Mouse (Mus musculus) limb, embryonic 13.5 days (tissue): Measurements from ENCODE around the gene 2510002D24Rik. TPM values are rescaled to one million over a fixed set of nuclear protein-coding genes. Genes with fewer than 3 reads are reported as not detected.
"Not testable (repeated sequence)": the region's sequence is repeated elsewhere in the genome, so short reads cannot be mapped to it uniquely, and the experiment has no call there.

Source experiments
- ATAC-seq: fragments of 200-750 bp; cut with Nextera tagmentation; 2 replicates; pipeline ENCODE4 v1.8.0; 2017; ENCODE audit warnings: low read depth, moderate number of reproducible peaks, moderate TSS enrichment; ENCODE audit not compliant: low FRiP score
- H3K27ac ChIP-seq: fragments of 300-500 bp; sonication (generic); 2 replicates; pipeline ENCODE4 v1.5.1; 2015; ENCODE audit warnings: inconsistent platforms, mild to moderate bottlenecking, moderate library complexity
- H3K27me3 ChIP-seq: fragments of 300-500 bp; sonication (generic); 2 replicates; pipeline ENCODE4 v1.6.1; 2015; ENCODE audit warnings: mild to moderate bottlenecking, inconsistent platforms
- H3K36me3 ChIP-seq: fragments of 300-500 bp; sonication (generic); 2 replicates; pipeline ENCODE4 v1.6.1; 2015; ENCODE audit warnings: inconsistent platforms, mild to moderate bottlenecking, moderate library complexity
- H3K4me1 ChIP-seq: fragments of 300-500 bp; sonication (generic); 2 replicates; pipeline ENCODE4 v1.6.1; 2015; ENCODE audit warnings: inconsistent platforms
- H3K4me2 ChIP-seq: fragments of 300-500 bp; sonication (generic); replicated peaks from 2 replicates; pipeline ENCODE4 v1.6.1; 2015; ENCODE audit warnings: inconsistent platforms, mild to moderate bottlenecking, moderate library complexity
- H3K4me3 ChIP-seq: fragments of 300-500 bp; sonication (generic); 2 replicates; pipeline ENCODE4 v1.5.1; 2015; ENCODE audit warnings: moderate library complexity, mild to moderate bottlenecking, inconsistent platforms
- H3K9ac ChIP-seq: fragments of 300-500 bp; sonication (generic); 2 replicates; pipeline ENCODE4 v1.6.1; 2015; ENCODE audit warnings: mild to moderate bottlenecking, inconsistent platforms
- H3K9me3 ChIP-seq: fragments of 300-500 bp; sonication (generic); 2 replicates; pipeline ENCODE4 v1.6.1; 2016; ENCODE audit warnings: inconsistent platforms
- WGBS: fragments of 180-500 bp; shearing (Covaris S2); methylation state at CpG from one replicate; pipeline ENCODE4 v1.1.7; 2015; 5-methylcytosine and 5-hydroxymethylcytosine counted together
- polyA plus RNA-seq: library from polyadenylated mRNA; unstranded; fragments of >200 nt; fragmentation: Nextera tagmentation; extraction: Ambion mirVana; gene quantifications from 2 replicates; pipeline ENCODE4 v1.2.1, GENCODE M21; 2015

The 2510002D24Rik gene
- polyA plus RNA-seq, 1 experiment from 2014 or later: 43.8 TPM

DNA sequence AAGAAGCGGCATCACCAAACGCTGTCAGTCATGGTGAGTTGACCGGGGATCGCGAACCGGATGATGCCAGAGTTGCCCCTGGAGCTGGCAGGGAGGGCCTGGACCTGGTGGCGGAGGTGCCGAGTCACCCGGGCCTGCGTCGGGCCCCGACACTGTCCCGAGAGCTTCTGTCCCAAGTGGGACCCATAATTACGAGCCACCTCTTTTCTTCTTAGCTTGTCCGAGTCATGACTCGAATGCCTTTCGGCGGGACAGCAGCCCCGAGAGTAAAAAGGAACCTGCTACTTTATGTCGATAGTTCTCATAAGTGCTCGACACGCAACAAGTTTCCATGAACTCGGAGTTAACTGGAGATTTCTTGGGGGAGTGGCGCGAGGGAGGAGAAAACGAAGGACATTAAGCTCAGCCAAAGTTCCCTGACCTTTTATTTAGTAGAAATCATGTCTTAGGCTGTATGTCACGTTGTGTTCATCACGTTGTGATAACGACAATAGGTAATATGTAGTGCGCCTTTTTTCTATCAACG lies 23.9 kb upstream of the 2510002D24Rik start:
- no peaks in the 10 kb centered on the region for H3K9me3 ChIP-seq
- H3K36me3 ChIP-seq: peaks cover 51% of the 10 kb centered on the region
- ATAC-seq: peak; percentile 20
- 2% methylated on average over 31 of the region's 31 CpGs for WGBS
- peak overlapping the region; percentile 93 for H3K4me2 ChIP-seq
- H3K4me3 ChIP-seq: peak overlapping the region; percentile 81
- peak overlapping the region; percentile 93 for H3K9ac ChIP-seq
- peak overlapping the region; percentile 72; the same call in 1 of the 2 replicates for H3K27ac ChIP-seq
- H3K4me1 ChIP-seq: peaks cover 21% of the 10 kb centered on the region
- H3K27me3 ChIP-seq: no peaks in the 10 kb centered on the region

- H3K4me3 ChIP-seq: no peak overlapping the region
- no peak for ATAC-seq
- no peaks in the 10 kb centered on the region for H3K4me1 ChIP-seq
- 97% methylated on average over 1 of the region's 1 CpGs for WGBS
- no peaks in the 10 kb centered on the region for H3K9me3 ChIP-seq
- H3K9ac ChIP-seq: no peak overlapping the region
- H3K27ac ChIP-seq: no peak overlapping the region
- H3K4me2 ChIP-seq: no peak overlapping the region
- peaks cover 98% of the 10 kb centered on the region for H3K36me3 ChIP-seq
- H3K27me3 ChIP-seq: no peaks in the 10 kb centered on the region
Measured at GRCm38 (mm10) chr16:18822356-18822755, 14.0 kb upstream of the 2510002D24Rik start.

- Histone ChIP-seq H3K4me2 (no peak overlapping the region), H3K9me3 (no peaks in the 10 kb centered on the region), H3K4me3 (no peak overlapping the region), H3K36me3 (peaks cover 98% of the 10 kb centered on the region), H3K4me1 (no peaks in the 10 kb centered on the region), H3K27me3 (no peaks in the 10 kb centered on the region), H3K9ac (no peak overlapping the region), H3K27ac (no peak overlapping the region)
- ATAC-seq: no peak
- WGBS: 86% methylated on average over 4 of the region's 4 CpGs
Measured at GRCm38 (mm10) chr16:18822925-18823324, 13.5 kb upstream of the 2510002D24Rik start.

- H3K36me3 ChIP-seq: peaks cover 97% of the 10 kb centered on the region
- ATAC-seq: no peak
- 93% methylated on average over 3 of the region's 3 CpGs for WGBS
Measured at GRCm38 (mm10) chr16:18828630-18829029, 7.7 kb upstream of the 2510002D24Rik start.

GRCm38 (mm10) chr16:18829102-18829501 lies 7.3 kb upstream of the 2510002D24Rik start:
- WGBS: 94% methylated on average over 6 of the region's 6 CpGs
- peaks cover 97% of the 10 kb centered on the region for H3K36me3 ChIP-seq

More at GRCm38 (mm10) chr16:18828630-18829029, 7.7 kb upstream of the 2510002D24Rik start:
- H3K4me1 ChIP-seq: no peaks in the 10 kb centered on the region
- no peak overlapping the region for H3K27ac ChIP-seq
- no peak overlapping the region for H3K9ac ChIP-seq
- no peak overlapping the region for H3K4me2 ChIP-seq
- no peaks in the 10 kb centered on the region for H3K27me3 ChIP-seq
- H3K9me3 ChIP-seq: no peaks in the 10 kb centered on the region
- no peak overlapping the region for H3K4me3 ChIP-seq

DNA sequence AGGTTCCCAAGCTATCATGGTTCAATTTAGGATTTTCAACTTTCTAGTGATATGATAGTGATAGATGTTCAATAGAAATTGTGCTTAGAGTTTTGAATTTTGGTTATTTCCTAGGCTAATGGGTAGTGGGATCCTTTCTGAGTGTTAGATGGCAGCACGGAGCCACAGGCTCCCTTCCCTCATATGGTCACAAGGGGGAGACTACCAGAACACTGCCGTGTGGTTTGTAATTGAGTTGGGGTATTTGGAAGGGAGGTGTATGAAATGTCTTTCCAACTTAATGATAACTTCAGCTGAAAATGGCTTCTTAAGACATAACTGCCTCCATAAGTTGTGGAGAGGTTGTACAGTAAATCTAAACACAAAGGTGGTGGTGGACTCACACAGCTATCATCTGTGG lies 2.9 kb upstream of the 2510002D24Rik start:
- Histone ChIP-seq H3K27me3 (no peaks in the 10 kb centered on the region), H3K4me1 (no peaks in the 10 kb centered on the region), H3K9ac (no peak overlapping the region), H3K27ac (no peak overlapping the region), H3K4me2 (no peak overlapping the region), H3K9me3 (no peaks in the 10 kb centered on the region), H3K36me3 (peaks cover 75% of the 10 kb centered on the region), H3K4me3 (no peak overlapping the region)
- no peak for ATAC-seq
- 75% methylated on average over 2 of the region's 2 CpGs for WGBS

More at GRCm38 (mm10) chr16:18829102-18829501, 7.3 kb upstream of the 2510002D24Rik start:
- no peak overlapping the region for H3K9ac ChIP-seq
- no peak overlapping the region for H3K4me3 ChIP-seq
- no peak for ATAC-seq
- no peaks in the 10 kb centered on the region for H3K9me3 ChIP-seq
- no peak overlapping the region for H3K4me2 ChIP-seq
- H3K27ac ChIP-seq: no peak overlapping the region
- no peaks in the 10 kb centered on the region for H3K4me1 ChIP-seq
- no peaks in the 10 kb centered on the region for H3K27me3 ChIP-seq

DNA sequence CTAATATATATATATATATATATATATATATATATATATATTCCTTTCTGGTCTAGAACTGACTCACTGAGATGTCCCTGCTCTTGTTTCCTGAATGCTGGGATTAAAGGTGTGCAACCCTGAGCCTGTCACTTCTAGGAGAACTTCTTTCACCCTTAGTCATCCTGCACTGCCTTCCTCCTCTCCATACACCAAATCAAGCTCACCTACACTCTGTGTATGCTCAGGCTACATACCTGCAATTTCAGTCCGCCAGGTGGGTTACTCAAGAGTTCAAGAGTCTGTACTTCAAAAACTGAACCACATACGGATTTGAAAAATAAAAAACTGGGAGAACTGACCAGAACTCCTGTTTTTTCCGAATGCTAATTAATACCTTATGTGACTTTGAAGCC lies 308 bp upstream of the 2510002D24Rik start:
- Histone ChIP-seq H3K9ac (peak overlapping the region; percentile 84; the same call in 1 of the 2 replicates), H3K4me2 (peak overlapping the region; percentile 74), H3K9me3 (no peaks in the 10 kb centered on the region), H3K36me3 (peaks cover 60% of the 10 kb centered on the region), H3K4me1 (no peaks in the 10 kb centered on the region), H3K27me3 (no peaks in the 10 kb centered on the region), H3K27ac (no peak overlapping the region), H3K4me3 (peak overlapping the region; percentile 93)
- peak; percentile 24; the same call in 1 of the 2 replicates for ATAC-seq
- WGBS: 24% methylated on average over 3 of the region's 3 CpGs

DNA sequence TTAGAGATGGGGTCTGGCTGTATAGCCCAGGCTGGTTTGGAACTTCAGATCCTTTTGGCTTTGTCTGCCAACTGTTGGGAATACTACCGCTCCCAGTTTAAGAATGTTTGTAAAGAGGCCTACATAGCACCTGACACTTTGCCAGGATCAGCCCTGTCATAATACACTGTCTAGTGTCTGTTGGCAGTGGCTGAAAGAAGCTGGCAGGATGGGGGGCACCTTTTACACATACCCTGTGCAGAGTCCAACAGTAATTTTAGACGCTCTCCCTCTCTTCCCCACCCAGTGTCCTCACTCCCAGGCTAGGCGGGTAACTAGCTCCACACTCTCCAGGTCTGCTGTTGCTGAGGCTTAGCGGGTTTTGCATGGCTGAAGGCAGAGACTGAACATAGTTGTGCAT lies 2.0 kb downstream of the 2510002D24Rik start:
- H3K4me3 ChIP-seq: no peak overlapping the region
- no peaks in the 10 kb centered on the region for H3K27me3 ChIP-seq
- H3K4me1 ChIP-seq: no peaks in the 10 kb centered on the region
- H3K9me3 ChIP-seq: no peaks in the 10 kb centered on the region
- ATAC-seq: no peak
- no peak overlapping the region for H3K27ac ChIP-seq
- H3K4me2 ChIP-seq: no peak overlapping the region
- 98% methylated on average over 4 of the region's 4 CpGs for WGBS
- H3K9ac ChIP-seq: no peak overlapping the region
- peaks cover 42% of the 10 kb centered on the region for H3K36me3 ChIP-seq

- Histone ChIP-seq H3K27ac (no peak overlapping the region), H3K4me3 (no peak overlapping the region), H3K4me2 (no peak overlapping the region), H3K36me3 (peaks cover 2% of the 10 kb centered on the region; the same call in 1 of the 2 replicates), H3K9ac (no peak overlapping the region), H3K4me1 (no peaks in the 10 kb centered on the region), H3K9me3 (peaks cover 9% of the 10 kb centered on the region; the same call in 1 of the 2 replicates), H3K27me3 (no peaks in the 10 kb centered on the region)
- WGBS: 90% methylated on average over 15 of the region's 15 CpGs
- no peak for ATAC-seq
Measured at GRCm38 (mm10) chr16:18846301-18846820, 10.0 kb downstream of the 2510002D24Rik start.

- H3K9ac ChIP-seq, H3K4me1 ChIP-seq, H3K4me2 ChIP-seq, H3K36me3 ChIP-seq, H3K4me3 ChIP-seq, H3K27me3 ChIP-seq, H3K9me3 ChIP-seq, H3K27ac ChIP-seq, ATAC-seq: not testable (repeated sequence)
- 93% methylated on average over 14 of the region's 17 CpGs for WGBS
Measured at GRCm38 (mm10) chr16:18849521-18850190, 13.3 kb downstream of the 2510002D24Rik start.

- H3K9me3 ChIP-seq: no peaks in the 10 kb centered on the region; the same call in 1 of the 2 replicates
- no peak overlapping the region for H3K27ac ChIP-seq
- no peaks in the 10 kb centered on the region for H3K36me3 ChIP-seq
- no peak overlapping the region for H3K4me2 ChIP-seq
- H3K4me3 ChIP-seq: no peak overlapping the region
- H3K4me1 ChIP-seq: no peaks in the 10 kb centered on the region
- ATAC-seq: no peak
- no peaks in the 10 kb centered on the region for H3K27me3 ChIP-seq
- no peak overlapping the region for H3K9ac ChIP-seq
Measured at GRCm38 (mm10) chr16:18858551-18858950, 22.2 kb downstream of the 2510002D24Rik start.

DNA sequence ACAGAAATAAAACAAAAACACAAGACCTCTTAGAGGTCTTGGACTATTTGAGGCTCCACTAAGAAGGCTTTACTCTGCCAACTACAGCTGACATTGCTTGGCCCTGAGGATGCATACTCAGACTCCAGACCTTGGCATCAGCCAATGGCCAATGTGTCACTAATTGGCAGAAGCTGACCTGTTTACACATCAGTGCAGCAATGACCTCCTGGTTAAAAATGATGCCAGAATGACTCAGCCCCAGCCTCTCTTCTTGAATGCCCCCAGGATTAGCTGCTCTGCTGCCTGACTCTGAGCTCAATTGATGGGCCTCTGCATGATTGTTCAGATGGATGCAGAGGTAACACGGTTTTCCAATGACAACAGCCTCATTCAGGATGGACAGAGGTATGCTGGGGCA lies 23.8 kb downstream of the 2510002D24Rik start:
- H3K27me3 ChIP-seq: no peaks in the 10 kb centered on the region
- H3K9ac ChIP-seq: no peak overlapping the region
- no peak overlapping the region for H3K27ac ChIP-seq
- no peaks in the 10 kb centered on the region; the same call in 1 of the 2 replicates for H3K9me3 ChIP-seq
- no peak overlapping the region for H3K4me2 ChIP-seq
- no peaks in the 10 kb centered on the region for H3K4me1 ChIP-seq
- H3K4me3 ChIP-seq: no peak overlapping the region
- 83% methylated on average over 1 of the region's 1 CpGs for WGBS
- no peak for ATAC-seq
- H3K36me3 ChIP-seq: no peaks in the 10 kb centered on the region
